Mouse (Mus musculus) heart, adult 18-20 months (tissue): ENCODE measurements around the gene Saa3. TPM values are rescaled to one million over a fixed set of nuclear protein-coding genes. Genes with fewer than 3 reads are reported as not detected.
"Not testable (repeated sequence)": the region's sequence is repeated elsewhere in the genome, so short reads cannot be mapped to it uniquely, and the experiment has no call there.

Experiments used
- DNase-seq, 2 experiments: peaks; one replicate each; pipeline ENCODE4 v3.0.0; 2021 to 2022; ENCODE audit warnings: mixed read lengths in 1 of 2
- long read RNA-seq, 2 experiments: library from polyadenylated mRNA; stranded (forward); transcript quantifications; one replicate each; pipeline ENCODE4 v2.0.0; 2021
- total RNA-seq, 2 experiments: library from RNA; stranded (reverse); gene quantifications; 2 replicates each; pipeline ENCODE4 v1.2.3; 2021

Gene Saa3
- 1 to 10 TPM; 1.4 to 1.7 TPM for total RNA-seq
- long read RNA-seq, experiment 1 = 0 reads
- long read RNA-seq, experiment 2, partial matches to known transcripts = 0 of 1 reads
- long read RNA-seq, experiment 2, other reads (novel, unspliced or antisense) = 1 of 1 reads

DNA sequence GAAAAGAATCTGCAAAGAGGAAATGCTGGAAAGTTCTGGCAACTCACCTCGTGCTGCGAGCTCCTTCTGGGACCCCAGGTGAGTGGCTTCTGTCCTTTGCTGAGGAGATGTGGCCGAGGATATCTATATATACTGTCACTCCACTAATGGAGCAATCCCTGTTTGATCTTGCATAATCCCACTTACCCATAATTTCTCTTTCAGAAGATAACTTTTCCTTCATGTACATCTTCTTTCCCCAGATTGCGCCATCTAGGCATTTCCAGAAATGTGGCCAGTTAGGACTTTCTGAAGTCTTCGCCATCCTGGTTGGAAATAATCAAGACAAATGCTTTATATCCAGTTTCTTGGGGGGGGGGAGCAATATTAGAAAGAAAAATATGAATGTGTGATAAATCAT lies at the start of gene Saa3:
Saa3 (minus strand) TSS at position 101 of the 400 bp plus-strand sequence.
- DNase-seq = no peak

DNA sequence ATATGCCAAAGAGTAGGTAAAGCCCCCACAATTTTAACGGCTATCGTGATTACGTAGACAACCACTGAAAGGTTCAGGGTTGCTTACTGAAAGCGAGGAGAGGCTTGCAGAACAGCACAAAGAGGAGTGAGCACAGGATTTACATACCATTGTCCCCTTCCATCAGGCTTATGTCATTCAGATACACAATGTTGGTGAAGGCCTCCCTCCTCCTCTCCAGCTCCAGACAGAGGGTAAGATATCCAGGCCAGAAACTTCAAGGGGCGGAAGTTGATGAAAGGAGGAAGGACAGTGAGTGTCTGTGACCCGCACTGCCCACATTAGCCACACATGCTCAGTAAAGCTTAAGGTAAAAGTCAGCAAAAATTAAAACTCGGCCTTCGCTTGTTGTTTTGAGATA lies 49.2 kb upstream of the Saa3 start:
- DNase-seq = no peak

DNA sequence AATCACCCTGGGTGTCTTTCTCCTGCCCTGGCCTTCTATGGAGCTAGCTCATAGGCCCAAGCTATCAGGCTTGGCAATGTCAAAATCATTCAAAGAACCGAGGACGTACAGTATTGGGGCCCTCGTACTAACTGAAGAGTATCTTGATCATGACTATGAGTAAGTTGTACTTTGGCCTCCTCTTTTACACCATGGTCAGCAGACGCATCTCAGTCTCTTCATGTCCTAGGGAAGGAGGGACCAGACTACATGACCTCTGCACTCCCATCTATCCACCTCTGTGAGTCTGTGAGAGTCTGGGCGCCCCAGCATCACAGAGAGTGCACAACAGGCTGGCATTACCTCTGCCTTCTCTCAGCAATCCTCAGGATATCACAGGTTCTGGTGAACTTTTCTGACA lies 47.1 kb upstream of the Saa3 start:
- no peak for DNase-seq

DNA sequence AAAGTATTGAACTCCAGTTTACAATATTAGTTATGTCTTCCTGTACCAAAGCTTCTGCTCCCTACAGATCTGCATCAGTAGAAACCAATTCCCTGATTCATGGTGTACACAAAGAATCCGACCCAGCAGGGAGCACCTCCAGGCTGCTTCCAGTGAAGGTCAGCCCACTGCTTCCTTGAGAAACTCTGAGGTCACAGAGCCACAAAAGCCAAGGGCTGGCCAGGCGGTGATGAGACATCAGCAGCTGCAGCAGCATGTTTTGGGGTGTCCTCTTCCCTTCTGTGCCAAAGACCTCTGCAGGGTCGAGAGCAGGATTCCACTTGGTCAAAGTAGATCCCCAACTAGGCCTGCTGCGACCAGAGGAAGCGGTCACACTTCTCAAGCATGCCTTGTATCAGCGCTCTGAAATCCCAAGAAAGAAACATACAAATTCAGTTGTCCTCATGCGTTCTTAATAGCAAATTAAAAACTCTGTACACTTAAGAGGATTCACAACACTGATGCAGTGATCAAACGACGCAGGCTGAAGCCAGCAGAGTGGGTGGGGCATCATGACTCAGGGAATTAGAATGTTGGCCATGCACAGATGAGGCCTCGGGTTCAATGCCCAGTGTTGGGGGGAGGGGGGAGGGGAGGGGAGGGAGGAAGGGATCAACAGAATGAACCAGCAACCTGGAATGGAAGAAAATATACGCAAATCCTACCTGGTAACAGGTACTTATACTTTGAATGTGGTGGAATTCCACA lies 45.7 kb upstream of the Saa3 start:
- DNase-seq = no peak

DNA sequence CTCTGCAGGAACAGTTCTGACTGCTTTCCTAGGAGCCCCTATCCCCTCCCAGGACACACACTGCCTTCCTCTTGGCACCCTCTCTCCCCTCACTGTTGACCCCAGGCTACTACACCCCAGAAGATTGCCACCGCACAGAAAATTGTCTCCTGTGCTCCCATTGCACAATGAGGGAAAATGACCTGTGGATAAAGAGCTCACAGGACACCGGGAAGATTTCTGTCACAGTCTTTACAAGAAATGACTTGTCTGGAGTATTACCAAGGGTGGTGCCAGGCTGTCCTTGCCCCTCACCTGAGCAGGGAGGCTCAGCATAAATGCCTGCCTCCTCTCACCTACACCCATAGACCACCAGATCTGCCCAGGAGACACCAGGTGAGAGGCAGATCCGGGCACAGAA lies 36.0 kb upstream of the Saa3 start, which contains the start of gene Saa2:
Saa2 (plus strand) TSS at position 301 of the 400 bp plus-strand sequence.
- DNase-seq = no peak

DNA sequence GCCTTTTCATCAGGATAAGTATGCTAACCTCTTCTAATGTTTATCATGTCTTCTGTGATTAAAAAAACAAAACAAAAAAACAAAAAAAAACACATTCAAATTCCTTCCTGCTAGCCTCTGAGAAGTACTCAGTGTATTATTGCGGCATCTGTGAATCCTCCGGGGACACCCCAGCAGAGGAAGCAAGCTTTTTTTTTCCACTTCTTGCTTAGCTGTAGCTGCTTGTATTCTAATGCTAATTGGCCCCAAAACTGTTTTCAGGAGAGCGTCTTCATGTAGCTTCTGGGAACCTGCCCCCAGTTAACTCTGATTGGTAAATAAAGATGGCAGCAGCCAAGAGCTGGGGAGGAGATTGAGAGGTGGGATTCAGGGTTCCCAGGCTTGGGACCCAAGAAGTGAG lies 33.0 kb upstream of the Saa3 start:
- DNase-seq = peak; percentile 35 to 55

DNA sequence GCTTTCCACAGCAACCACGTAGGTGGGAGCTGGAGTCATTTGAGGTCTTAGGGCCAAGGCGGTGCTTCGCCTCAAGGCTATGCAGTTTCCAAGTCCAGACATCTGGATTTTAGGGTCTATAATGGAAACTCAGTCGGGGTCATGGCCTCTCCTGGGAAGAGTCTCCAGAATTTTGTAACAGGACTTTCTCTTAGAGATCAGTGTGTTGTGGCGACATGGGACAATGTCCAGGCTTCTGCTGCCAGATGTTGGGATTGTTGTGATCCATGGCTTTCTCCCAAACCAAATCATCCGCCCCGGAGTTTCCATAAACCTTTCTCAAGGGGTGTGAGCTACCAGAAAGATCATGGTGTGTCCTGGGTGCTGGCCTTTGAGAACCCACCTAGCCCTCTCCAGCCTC lies 30.9 kb upstream of the Saa3 start:
- DNase-seq = peak; percentile 50 to 64

DNA sequence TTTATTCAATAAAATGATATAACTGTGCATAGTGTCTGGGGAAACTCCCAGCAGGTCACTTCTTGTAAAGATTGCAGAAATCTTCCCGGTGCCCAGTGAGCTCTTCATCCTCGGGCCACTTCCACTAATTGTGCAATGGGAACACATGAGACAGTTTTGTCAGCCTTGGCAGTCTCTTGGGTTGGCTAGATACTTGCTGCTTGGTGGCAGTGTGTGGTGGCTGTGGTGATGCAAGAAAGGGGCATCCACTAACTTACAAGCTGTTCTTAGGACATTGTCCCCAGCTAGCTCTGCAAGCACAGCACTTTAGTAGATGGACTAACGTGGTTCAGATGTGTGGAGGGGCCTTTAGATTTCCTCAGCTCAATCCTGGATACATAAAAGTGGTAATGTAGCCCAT lies 30.3 kb upstream of the Saa3 start:
- DNase-seq = peak in 1 of 2 experiments; percentile 36

DNA sequence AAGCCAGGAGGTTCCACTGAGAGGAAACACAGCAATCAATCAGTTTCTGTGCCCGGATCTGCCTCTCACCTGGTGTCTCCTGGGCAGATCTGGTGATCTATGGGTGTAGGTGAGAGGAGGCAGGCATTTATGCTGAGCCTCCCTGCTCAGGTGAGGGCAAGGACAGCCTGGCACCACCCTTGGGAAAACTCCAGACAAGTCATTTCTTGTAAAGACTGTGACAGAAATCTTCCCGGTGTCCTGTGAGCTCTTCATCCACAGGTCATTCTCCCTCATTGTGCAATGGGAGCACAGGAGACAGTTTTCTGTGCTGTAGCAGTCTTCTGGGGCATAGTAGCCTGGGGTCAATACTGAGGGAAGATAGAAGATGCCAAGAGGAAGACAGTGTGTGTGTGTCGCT lies 27.4 kb upstream of the Saa3 start, which contains the start of gene Saa1:
Saa1 (minus strand) TSS at position 101 of the 400 bp plus-strand sequence.
- not testable (repeated sequence) for DNase-seq

DNA sequence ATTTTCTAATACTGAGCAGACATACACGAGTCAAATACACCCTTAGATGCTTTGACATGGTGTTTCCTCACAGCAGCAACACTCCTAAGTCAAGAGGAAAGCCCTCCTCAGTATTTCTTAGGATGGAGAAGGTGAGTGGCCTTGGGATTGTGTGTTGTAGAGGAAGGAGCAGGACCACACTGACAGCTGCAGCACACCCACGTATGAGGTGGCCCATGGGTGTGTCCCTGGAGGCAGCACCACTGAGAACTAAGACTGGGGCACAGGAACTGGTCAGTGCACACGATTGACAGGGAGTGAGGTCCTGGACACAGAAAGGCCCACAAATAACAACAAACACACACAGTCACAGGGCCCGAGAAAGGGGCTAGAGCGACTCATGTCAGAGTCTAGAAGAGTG lies 24.5 kb upstream of the Saa3 start:
- DNase-seq = not testable (repeated sequence)

DNA sequence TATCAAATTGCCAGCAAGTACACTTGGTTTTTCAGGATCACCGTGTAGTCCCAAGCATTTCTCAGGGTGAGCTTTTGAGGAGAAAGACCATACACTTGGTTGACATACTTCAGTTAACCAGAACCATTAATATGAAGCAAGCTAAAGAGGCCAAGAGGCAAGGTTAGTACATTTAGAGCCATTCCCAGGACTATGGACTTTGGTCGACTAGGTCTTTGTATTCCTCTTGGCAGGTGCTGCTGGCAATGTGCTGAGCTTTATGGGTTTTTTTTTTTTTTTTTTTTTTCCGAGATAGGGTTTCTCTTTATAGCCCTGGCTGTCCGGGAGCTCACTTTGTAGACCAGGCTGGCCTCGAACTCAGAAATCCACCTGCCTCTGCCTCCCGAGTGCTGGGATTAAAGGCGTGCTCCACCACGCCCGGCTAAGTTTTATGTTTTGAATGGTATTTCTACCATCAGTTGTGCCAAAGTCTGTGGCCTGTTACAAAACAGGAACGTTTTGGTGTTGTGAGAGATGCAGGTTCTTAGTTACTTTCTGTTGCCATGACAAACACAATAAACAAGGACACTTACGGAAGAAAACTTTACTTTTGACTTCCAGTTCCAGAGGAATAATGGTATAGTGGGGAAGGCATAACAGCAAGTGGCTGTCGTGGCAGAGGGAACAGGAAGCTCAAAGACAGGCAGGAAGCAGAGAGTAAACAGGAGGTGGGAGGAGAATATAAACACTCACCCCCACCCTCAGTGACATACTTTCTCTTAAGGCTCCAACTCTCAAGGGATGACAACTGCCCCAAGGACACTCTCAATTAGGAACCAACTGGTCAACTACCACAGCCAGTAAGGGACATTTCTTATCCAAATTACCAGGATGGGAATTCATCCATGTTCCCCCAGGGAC lies 23.3 kb upstream of the Saa3 start:
- DNase-seq = no peak

DNA sequence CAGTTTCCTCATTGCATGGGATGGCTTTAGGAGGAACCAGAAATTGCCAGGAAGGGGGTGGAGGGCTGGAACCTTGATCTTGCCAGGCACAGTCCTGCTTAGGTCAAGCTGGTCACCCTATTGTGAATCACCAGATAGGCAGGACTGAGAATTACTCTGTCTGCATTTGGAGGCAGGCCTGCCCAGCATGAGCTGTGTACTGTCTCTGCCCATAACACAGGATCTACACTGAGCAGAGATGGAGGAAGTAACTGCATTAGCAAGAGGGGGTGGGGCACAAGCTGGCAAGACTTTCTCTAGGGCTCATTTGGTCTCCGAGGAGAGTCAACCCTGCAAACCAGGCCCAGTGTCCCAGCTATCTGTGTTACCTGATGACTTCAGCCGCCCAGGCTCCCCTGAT lies 19.5 kb upstream of the Saa3 start:
- peak in 1 of 2 experiments; percentile 22 for DNase-seq

DNA sequence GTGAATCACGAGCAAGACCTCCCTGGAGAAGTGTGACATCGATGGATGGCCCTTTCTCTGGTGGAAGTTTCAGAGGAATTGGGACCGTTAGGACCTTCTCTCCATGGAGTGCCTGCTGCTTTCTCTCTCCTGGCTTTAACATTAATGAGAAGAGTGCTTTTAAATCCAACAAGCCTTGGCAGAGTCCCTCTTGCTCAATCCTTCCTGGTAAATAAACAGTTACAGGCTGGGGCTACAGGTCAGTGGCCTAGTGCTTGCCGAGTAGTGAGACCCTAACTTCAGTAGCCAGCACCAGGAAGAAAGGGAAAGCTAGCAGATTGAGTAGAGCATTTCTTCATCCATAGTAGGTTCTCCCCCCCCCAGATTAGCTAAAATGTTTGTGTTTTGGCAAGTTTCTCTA lies 17.0 kb upstream of the Saa3 start, which contains the start of gene Saa4:
Saa4 (minus strand) TSS at position 146 of the 400 bp plus-strand sequence.
- DNase-seq = no peak

DNA sequence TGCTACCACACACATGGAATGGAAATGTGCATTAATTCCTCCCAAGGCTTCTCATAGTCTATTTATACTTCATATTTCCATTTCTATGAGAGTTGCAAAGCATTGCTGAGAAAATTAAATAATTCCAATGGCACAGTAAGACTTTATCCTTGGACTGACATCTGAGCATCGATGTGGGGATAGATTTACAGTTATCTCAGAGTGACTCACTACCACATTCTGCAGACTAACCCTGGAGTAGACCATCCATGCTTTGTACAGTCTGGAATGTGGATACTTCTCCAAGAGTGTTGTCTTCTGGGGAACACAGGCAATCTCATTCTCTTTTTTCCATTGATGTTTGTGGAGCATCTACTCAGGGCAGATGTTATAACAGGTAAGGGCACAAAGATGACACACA lies 12.1 kb upstream of the Saa3 start:
- DNase-seq = no peak

DNA sequence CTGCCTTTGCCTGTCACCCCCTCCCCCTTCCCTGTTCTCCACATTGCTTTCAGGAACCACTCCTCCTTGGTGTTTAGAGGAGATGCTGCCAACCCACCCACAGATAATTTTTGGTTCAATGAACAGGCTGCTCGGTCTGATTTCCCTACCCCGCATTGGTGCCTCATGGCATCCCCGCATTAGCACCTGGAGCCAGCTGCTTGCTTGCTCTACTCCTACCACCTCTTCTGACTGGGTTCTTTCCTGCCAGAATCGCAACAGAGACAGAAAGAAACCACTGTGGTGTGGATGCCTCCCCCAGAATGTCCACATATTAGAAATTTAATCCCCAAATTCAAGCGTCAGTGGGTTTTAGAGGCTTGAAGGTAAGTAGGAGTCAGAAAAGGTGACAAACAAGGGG lies 8.9 kb upstream of the Saa3 start:
- DNase-seq = no peak

DNA sequence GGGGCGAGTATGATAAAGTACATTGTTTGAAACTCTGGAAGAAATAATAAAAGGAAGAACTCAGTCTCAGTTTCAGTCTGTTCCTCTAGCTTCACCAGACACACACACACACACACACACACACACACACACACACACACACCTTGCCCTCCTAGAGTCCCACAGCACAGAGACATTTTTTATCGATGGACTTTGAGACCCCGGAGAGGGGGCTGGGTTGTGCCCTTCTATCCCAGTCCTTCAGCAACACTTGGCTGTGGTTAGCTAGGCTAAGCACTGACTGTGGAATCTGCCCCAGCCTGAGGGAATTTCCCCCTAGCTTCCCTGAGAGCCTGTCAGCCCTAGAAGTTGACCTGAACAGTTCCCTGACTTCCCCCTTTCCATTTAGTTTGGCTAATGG lies 8.3 kb upstream of the Saa3 start:
- no peak for DNase-seq

DNA sequence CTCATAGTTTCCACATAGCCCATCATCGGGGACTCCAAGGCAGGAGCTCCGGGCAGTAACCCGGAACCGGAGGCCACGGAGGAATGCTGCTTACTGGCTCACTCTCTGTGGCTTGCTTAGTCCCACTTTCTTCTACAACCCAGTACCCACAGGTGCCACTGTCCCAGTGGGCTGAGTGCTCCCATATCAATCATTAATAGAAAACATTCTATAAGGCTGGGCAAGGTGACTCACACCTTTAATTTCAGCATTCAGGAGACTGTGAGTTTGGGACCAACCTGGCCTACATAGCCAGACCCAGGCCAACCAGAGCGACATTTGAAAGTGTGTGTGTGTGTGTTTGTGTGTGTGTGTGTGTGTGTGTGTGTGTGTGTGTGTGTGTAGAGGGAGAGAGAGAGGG lies 7.9 kb upstream of the Saa3 start:
- no peak for DNase-seq

DNA sequence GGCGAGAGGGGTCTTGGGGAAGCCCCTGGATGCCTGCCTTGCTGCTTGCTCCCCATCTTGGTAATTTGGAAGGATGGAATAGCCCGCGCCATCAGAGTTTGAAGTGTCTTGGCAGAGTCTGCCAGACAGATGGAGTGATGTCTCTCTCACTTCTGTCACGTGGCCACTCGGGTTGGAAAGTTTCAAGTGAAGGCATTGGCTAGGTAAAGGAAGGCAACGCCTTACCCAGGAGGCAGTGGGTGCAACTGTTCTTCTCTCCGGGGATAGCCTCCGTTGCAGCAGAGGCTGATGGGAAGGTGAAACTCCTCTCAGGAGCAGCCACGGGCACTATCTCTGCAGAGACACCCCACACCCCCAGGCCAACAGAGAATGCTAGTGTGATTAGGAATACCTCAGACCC lies 5.0 kb upstream of the Saa3 start:
- no peak for DNase-seq

DNA sequence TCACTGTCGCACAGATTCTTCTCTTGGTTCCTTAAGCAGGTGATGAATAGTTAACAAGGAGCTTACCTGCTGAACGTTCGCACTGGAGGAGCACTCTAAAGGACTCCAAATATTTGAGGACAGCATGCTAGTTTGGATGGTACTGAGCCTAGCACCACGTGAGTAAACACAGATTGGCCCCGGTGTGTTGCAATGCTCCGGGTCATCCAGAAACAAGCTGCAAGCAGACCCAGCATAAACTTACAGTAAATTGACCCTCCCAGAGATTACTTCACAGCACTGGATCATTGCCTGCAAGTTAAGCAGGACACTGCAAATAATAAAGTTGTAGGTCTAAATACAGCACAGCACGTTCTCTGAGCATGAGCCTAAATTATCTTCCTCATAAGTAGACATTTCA lies 4.0 kb upstream of the Saa3 start:
- DNase-seq = peak; percentile 62 to 83

DNA sequence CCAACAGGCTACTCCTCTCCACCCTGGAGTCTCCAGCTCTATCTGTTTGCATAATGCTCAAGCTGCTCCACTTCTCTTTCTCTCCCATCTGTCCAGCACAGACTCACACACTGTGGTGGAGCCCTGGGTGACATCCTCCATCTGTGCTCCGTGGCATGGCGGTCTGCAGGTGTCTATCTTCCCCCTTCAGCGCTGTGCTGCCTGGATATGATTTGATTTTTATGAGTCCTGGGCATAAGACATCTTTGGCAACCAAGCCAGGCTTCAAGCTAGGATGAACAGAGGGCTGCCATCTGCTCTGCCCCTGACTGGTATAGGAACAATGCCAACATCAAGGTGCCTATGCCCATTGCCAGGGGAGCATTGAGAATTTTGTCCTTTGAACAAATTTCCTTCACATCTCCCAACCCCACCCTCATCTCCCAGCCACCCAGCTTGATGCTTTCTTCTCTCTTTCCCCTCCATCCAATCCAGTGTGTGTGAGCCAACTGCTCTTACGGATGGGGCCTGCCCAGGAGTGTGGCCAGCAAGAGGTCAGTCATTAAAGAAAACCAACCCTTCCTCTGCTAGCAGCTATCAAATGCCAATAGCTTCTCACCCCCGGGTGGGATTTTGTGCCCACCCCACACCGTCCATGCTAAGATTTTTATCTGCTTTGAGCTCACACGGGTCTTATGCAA lies 3.2 kb upstream of the Saa3 start:
- DNase-seq = no peak

DNA sequence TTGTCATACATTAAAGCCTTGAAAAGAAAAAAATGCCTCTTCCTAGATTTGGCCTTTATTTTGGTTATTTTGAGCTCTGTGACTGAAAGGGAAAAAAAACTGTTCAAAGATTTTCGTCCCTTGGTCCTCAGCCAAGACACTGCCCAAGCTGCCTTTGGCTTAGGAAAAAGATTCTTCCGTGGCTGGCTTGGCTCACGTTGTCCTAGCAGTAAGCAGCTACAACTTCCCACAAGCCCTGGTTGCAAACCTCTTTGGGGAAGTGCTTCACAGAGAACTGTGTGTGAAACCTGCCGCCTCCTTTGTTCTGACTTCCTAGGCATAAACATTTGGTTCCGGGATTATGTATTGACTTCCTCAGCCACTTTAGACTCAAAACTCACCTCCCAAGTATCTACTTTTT lies 1.4 kb upstream of the Saa3 start:
- peak; percentile 25 to 55 for DNase-seq

DNA sequence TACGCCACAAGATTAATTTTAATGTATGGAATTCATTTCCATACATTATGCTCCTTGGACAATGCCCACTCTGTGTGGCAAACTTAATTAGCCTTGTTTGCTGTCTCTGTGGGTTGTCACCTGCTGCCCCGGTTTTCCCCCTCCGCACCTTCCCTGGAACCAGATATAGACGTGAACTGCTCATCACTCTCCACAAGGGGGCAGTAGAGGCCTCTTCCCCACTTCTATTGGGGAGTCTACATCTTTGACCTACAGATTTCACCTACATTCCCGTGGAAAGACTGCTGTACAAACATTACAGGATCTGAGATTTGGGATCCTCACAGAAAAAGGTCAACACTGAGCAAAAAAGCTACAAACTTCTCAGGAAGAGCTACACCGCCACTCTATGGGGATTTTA lies 982 bp downstream of the Saa3 start:
- peak; percentile 53 to 81 for DNase-seq
